Mouse (Mus musculus): ENCODE measurements around the gene Gm9970. TPM values are rescaled to one million over a fixed set of nuclear protein-coding genes. Genes with fewer than 3 reads are reported as not detected.
A peak's percentile ranks its signal among the peaks of the same experiment; 100 is the strongest.

Gm9970 gene
- polyA plus RNA-seq, 1 experiment from 2014 or later, result 0.45 TPM

- 78% methylated on average over 9 of the region's 9 CpGs for WGBS
- Histone ChIP-seq H3K4me2 (ENCODE audit: low read depth, low read length) (no peak overlapping the region), H3K4me1 (ENCODE audit: control insufficient read depth, insufficient read depth, low read length) (peaks cover 12% of the 10 kb centered on the region), H3K36me3 (ENCODE audit: control insufficient read depth, insufficient read depth, low read length) (peaks cover 39% of the 10 kb centered on the region), H3K27ac (ENCODE audit: low read length) (no peak overlapping the region), H3K9me3 (replicated peaks; ENCODE audit: control insufficient read depth, low read length) (0 out of 2 replicates have a peak, but pooled peaks cover 5% of the 10 kb centered on the region), H3K4me3 (replicated peaks; ENCODE audit: low read length) (no peak overlapping the region), H3K9ac (ENCODE audit: low read length) (no peak overlapping the region), H3K27me3 (ENCODE audit: control insufficient read depth, insufficient read depth, low read length) (no peaks in the 10 kb centered on the region)
- ATAC-seq (ENCODE audit: insufficient read depth, low FRiP score), result no peak
Observed at GRCm38 (mm10) chr5:31199893-31200292, 41.1 kb downstream of the Gm9970 start.

DNA sequence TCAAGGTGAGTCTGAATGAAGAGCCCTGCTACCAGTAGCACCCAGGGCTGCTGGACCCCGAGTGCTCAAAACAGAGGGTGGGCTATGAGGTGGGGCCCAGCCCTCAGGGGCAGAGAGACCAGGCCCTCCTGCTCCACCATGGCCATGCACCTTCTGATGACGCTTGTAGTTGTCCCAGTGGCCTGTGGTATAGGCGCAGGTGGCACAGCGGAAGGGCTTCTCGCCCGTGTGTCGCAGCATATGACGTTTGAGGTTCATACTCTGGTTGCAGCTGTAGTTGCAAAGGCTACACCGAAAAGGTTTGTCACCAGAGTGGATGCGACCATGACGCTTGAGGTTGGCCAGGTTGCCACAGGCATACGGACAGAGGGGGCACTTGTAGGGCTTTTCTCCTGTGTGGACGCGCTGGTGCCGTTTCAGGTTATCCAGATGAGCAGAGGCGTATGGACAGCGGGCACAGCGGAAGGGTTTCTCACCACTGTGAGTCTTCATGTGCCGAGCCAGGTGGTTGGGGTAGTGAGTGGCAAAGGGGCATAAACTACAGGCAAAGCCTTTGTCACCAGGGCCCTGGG is 41.6 kb downstream of the Gm9970 start:
- Histone ChIP-seq H3K9ac (ENCODE audit: low read length) (no peak overlapping the region), H3K4me2 (ENCODE audit: low read depth, low read length) (no peak overlapping the region), H3K36me3 (ENCODE audit: control insufficient read depth, insufficient read depth, low read length) (peaks cover 39% of the 10 kb centered on the region), H3K4me3 (replicated peaks; ENCODE audit: low read length) (no peak overlapping the region), H3K27ac (ENCODE audit: low read length) (no peak overlapping the region), H3K9me3 (replicated peaks; ENCODE audit: control insufficient read depth, low read length) (0 out of 2 replicates have a peak, but pooled peaks cover 5% of the 10 kb centered on the region), H3K4me1 (ENCODE audit: control insufficient read depth, insufficient read depth, low read length) (peaks cover 16% of the 10 kb centered on the region), H3K27me3 (ENCODE audit: control insufficient read depth, insufficient read depth, low read length) (no peaks in the 10 kb centered on the region)
- ATAC-seq (ENCODE audit: insufficient read depth, low FRiP score), result no peak
- 89% methylated on average over 19 of the region's 19 CpGs for WGBS

DNA sequence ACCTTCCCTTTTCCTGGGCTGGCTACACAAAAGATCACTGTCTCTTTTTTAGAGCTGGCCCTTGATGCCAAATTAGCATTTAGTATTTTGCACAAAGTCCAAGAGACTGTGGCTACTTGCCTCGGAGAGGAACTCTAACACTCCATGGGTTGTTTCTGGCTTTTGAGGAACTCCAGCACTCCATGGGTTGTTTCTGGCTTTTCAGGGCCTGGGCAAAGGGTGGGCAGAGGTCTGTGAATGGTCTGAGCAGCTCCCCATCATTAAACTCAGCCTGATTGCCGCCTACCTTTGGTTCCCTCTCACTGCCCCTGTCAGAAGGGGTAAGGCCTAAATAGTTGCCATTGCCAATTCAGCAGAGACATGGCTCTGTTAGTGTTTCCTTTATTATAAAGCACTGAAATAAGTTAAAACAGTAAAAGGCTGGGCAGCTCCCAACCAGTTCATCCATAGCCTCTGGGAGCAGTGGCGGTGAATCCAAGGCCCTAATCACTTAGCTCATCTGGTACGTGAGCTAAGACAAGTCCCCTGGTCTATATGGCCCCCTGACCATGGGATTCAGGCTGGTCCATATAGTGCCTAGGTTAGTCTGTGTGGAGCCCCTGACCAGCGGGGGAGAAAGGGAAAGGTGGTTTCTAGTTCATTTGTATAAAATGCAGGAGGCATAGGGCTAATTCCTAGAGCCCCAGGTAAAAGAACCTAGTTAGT is 42.3 kb downstream of the Gm9970 start:
- H3K27me3 ChIP-seq (ENCODE audit: control insufficient read depth, insufficient read depth, low read length), result no peaks in the 10 kb centered on the region
- ATAC-seq (ENCODE audit: insufficient read depth, low FRiP score), result no peak
- WGBS, result 81% methylated on average over 5 of the region's 5 CpGs
- H3K4me1 ChIP-seq (ENCODE audit: control insufficient read depth, insufficient read depth, low read length), result peaks cover 22% of the 10 kb centered on the region
- no peak overlapping the region for H3K4me2 ChIP-seq (ENCODE audit: low read depth, low read length)
- H3K36me3 ChIP-seq (ENCODE audit: control insufficient read depth, insufficient read depth, low read length), result peaks cover 39% of the 10 kb centered on the region
- no peak overlapping the region for H3K4me3 ChIP-seq (replicated peaks; ENCODE audit: low read length)
- 0 out of 2 replicates have a peak, but pooled peaks cover 5% of the 10 kb centered on the region for H3K9me3 ChIP-seq (replicated peaks; ENCODE audit: control insufficient read depth, low read length)
- no peak overlapping the region for H3K27ac ChIP-seq (ENCODE audit: low read length)
- H3K9ac ChIP-seq (ENCODE audit: low read length), result no peak overlapping the region

DNA sequence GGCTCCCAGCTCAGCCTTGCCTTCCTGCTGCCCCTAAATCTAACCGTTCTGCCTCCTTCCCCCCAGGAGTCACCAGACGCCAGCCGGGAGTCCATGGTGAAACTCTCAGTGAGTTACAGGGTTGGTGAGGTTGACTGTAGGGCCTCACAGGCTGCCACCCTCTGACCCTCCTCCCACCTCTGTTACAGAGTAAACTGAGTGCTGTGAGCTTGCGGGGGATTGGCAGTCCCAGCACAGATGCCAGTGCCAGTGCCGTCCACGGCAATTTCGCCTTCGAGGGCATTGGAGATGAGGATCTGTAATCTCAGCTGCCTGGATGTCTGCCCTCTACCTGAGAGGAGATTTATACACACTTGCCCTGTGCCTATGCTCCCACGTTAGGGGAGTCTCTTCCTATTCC is 42.9 kb downstream of the Gm9970 start:
- Histone ChIP-seq H3K9me3 (replicated peaks; ENCODE audit: control insufficient read depth, low read length) (0 out of 2 replicates have a peak, but pooled peaks cover 5% of the 10 kb centered on the region), H3K27me3 (ENCODE audit: control insufficient read depth, insufficient read depth, low read length) (no peaks in the 10 kb centered on the region), H3K4me2 (ENCODE audit: low read depth, low read length) (no peak overlapping the region), H3K27ac (ENCODE audit: low read length) (no peak overlapping the region), H3K9ac (ENCODE audit: low read length) (no peak overlapping the region), H3K4me1 (ENCODE audit: control insufficient read depth, insufficient read depth, low read length) (peaks cover 23% of the 10 kb centered on the region), H3K36me3 (ENCODE audit: control insufficient read depth, insufficient read depth, low read length) (peaks cover 39% of the 10 kb centered on the region), H3K4me3 (replicated peaks; ENCODE audit: low read length) (no peak overlapping the region)
- no peak for ATAC-seq (ENCODE audit: insufficient read depth, low FRiP score)
- WGBS, result 81% methylated on average over 9 of the region's 9 CpGs

DNA sequence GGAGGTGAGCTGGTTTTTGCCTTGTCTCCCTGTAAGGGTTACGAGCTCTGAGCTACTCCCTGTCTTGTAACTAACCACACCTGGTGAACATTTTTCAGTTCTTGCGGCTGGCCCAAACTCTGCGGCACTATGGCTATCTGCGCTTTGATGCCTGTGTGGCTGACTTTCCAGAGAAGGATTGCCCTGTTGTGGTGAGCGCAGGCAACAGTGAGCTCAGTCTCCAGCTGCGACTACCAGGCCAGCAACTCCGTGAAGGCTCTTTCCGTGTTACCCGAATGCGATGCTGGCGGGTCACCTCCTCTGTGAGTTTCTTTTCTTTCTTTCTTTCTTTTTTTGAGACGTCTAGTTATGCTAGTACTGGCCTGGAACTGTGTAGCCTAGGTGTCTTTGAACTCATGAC is 44.0 kb downstream of the Gm9970 start:
- Histone ChIP-seq H3K4me2 (ENCODE audit: low read depth, low read length) (no peak overlapping the region), H3K27ac (ENCODE audit: low read length) (no peak overlapping the region), H3K9ac (ENCODE audit: low read length) (no peak overlapping the region), H3K9me3 (replicated peaks; ENCODE audit: control insufficient read depth, low read length) (0 out of 2 replicates have a peak, but pooled peaks cover 5% of the 10 kb centered on the region), H3K4me1 (ENCODE audit: control insufficient read depth, insufficient read depth, low read length) (peaks cover 18% of the 10 kb centered on the region), H3K4me3 (replicated peaks; ENCODE audit: low read length) (no peak overlapping the region), H3K36me3 (ENCODE audit: control insufficient read depth, insufficient read depth, low read length) (peaks cover 39% of the 10 kb centered on the region), H3K27me3 (ENCODE audit: control insufficient read depth, insufficient read depth, low read length) (no peaks in the 10 kb centered on the region)
- 92% methylated on average over 12 of the region's 12 CpGs for WGBS
- ATAC-seq (ENCODE audit: insufficient read depth, low FRiP score), result no peak

DNA sequence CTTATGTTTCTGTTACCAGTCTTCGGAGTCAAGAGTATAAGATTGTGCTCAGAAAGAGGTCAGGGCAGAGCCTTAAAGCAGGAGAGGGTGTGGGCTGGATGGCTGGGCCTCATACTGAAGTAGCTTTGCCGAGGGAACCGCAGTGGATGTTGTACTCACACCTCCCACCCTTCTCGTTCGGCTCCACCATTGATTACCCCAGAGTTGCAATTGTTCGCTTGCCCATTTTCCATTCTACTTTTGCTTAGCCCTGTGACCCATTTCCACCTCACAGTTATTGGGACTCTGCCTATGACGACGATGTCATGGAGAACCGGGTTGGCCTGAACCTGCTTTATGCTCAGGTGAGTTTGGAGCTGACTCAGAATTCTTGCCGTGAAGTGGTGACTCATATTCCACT is 44.8 kb downstream of the Gm9970 start:
- Histone ChIP-seq H3K4me2 (ENCODE audit: low read depth, low read length) (no peak overlapping the region), H3K36me3 (ENCODE audit: control insufficient read depth, insufficient read depth, low read length) (peaks cover 39% of the 10 kb centered on the region), H3K4me1 (ENCODE audit: control insufficient read depth, insufficient read depth, low read length) (peaks cover 25% of the 10 kb centered on the region), H3K9me3 (replicated peaks; ENCODE audit: control insufficient read depth, low read length) (0 out of 2 replicates have a peak, but pooled peaks cover 5% of the 10 kb centered on the region), H3K9ac (ENCODE audit: low read length) (no peak overlapping the region), H3K4me3 (replicated peaks; ENCODE audit: low read length) (no peak overlapping the region), H3K27ac (ENCODE audit: low read length) (peak overlapping the region; percentile 14; the same call in 1 of the 2 replicates), H3K27me3 (ENCODE audit: control insufficient read depth, insufficient read depth, low read length) (no peaks in the 10 kb centered on the region)
- WGBS, result 90% methylated on average over 10 of the region's 10 CpGs
- no peak for ATAC-seq (ENCODE audit: insufficient read depth, low FRiP score)

- Histone ChIP-seq H3K9me3 (replicated peaks; ENCODE audit: control insufficient read depth, low read length) (0 out of 2 replicates have a peak, but pooled peaks cover 5% of the 10 kb centered on the region), H3K27ac (ENCODE audit: low read length) (no peak overlapping the region; the same call in 1 of the 2 replicates), H3K4me3 (replicated peaks; ENCODE audit: low read length) (no peak overlapping the region), H3K36me3 (ENCODE audit: control insufficient read depth, insufficient read depth, low read length) (peaks cover 40% of the 10 kb centered on the region), H3K27me3 (ENCODE audit: control insufficient read depth, insufficient read depth, low read length) (no peaks in the 10 kb centered on the region), H3K9ac (ENCODE audit: low read length) (no peak overlapping the region), H3K4me2 (ENCODE audit: low read depth, low read length) (no peak overlapping the region), H3K4me1 (ENCODE audit: control insufficient read depth, insufficient read depth, low read length) (peaks cover 23% of the 10 kb centered on the region)
- 92% methylated on average over 4 of the region's 4 CpGs for WGBS
- no peak for ATAC-seq (ENCODE audit: insufficient read depth, low FRiP score)
Observed at GRCm38 (mm10) chr5:31195671-31196070, 45.4 kb downstream of the Gm9970 start.

DNA sequence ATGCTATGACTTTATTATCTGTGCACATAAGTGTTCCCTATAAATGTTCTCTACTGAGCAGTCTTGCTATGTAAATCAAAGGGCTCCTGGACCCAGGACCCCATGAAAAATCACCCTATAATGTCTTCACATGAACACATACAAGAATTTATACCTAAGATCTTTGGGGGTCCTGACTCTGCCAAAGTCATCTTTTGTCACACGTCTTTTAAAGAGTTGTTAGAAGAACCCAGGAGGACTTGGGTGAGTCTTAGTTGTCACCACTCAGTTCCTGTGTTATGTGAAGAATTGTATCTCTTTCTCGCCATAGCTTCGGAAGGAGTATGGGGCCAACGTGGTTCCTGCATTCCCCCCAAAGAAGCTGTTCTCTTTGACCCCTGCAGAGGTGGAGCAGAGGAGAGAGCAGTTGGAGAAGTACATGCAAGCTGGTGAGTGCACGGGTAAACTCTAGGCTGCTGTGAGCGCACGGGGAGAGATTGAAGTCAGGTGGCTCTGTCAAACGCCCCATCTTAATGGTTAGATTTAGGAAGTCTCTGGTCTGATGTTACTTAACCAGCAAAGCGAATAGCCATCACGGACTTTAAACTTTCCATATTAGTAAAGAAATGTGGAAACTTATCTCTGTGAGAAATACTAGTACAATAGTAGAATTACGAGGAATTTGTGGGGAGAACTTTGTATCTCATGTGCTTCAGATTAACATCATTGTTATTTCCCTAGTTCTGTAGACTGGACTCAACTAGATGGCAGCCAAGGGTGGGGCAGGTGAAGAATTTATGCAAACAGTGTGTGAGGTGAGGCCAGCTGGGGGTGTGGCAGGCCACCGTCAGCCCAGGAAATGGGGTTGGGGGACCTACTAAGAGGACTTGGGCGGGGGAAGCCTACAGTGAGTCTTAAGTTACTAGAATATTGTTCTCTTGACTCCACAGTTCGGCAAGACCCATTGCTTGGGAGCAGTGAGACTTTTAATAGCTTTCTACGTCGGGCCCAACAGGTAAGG is 46.2 kb downstream of the Gm9970 start:
- peak overlapping the region; percentile 97 for H3K4me3 ChIP-seq (replicated peaks; ENCODE audit: low read length)
- WGBS, result 87% methylated on average over 16 of the region's 16 CpGs
- peaks cover 41% of the 10 kb centered on the region for H3K36me3 ChIP-seq (ENCODE audit: control insufficient read depth, insufficient read depth, low read length)
- peak overlapping the region; percentile 79 for H3K4me2 ChIP-seq (ENCODE audit: low read depth, low read length)
- no peak overlapping the region for H3K27ac ChIP-seq (ENCODE audit: low read length)
- no peak for ATAC-seq (ENCODE audit: insufficient read depth, low FRiP score)
- no peaks in the 10 kb centered on the region for H3K9me3 ChIP-seq (replicated peaks; ENCODE audit: control insufficient read depth, low read length)
- no peaks in the 10 kb centered on the region for H3K27me3 ChIP-seq (ENCODE audit: control insufficient read depth, insufficient read depth, low read length)
- no peak overlapping the region for H3K9ac ChIP-seq (ENCODE audit: low read length)
- peaks cover 21% of the 10 kb centered on the region for H3K4me1 ChIP-seq (ENCODE audit: control insufficient read depth, insufficient read depth, low read length)
